Mouse (Mus musculus) thymus, postnatal 25 days (tissue): Measurements from ENCODE around the gene Exo1.

Experiments used
- DNase-seq: peaks from one replicate; pipeline ENCODE4 v3.0.0; 2022

Gene Exo1

DNA sequence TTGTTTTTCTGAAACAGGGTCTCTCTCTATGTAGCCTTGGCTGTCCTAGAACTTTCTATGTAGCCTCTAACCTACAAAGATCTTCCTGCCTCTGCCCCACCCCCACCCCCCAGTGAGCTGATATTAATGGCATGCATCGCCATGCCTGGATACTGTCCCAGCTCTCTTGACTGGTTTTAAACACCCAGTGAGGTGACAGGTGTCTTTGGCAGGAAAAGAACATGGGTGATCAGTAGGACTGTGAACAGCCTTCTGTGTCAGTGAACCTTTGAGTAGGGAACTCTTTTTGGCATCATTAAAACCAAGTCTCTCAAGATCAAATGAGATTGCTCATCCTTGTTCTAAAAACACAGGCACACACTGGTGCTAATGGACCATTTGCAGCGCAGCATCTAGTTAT, 81.4 kb downstream of the Exo1 start:
- DNase-seq, result no peak
